Mouse (Mus musculus) ES-E14 (cell line): Measurements from ENCODE around the gene Ccl3.

ENCODE experiments used
- HCFC1 ChIP-seq: IDR thresholded peaks from 2 replicates; pipeline ENCODE4 v1.6.1; 2012; ENCODE audit warnings: low read length, inconsistent platforms, borderline replicate concordance; ENCODE audit not compliant: insufficient read depth
- ZC3H11A ChIP-seq: IDR thresholded peaks from 2 replicates; pipeline ENCODE4 v1.6.1; 2012; ENCODE audit warnings: low read depth, mild to moderate bottlenecking, inconsistent platforms, low read length, borderline replicate concordance

GRCm38 (mm10) chr11:83675665-83676064, 26.5 kb upstream of the Ccl3 start:
- no peak for TF ChIP-seq ZC3H11A
- TF ChIP-seq HCFC1, result no peak
